Mouse (Mus musculus) kidney, embryonic 15.5 days (tissue): ENCODE results near the gene Gm20498. TPM values are rescaled to one million over a fixed set of nuclear protein-coding genes. Genes with fewer than 3 reads are reported as not detected.
"Not testable (repeated sequence)": the region's sequence is repeated elsewhere in the genome, so short reads cannot be mapped to it uniquely, and the experiment has no call there.

ENCODE experiments used
- ATAC-seq: fragments of 200-750 bp; cut with Nextera tagmentation; replicated peaks from 2 replicates; pipeline ENCODE4 v1.8.0; 2017; ENCODE audit warnings: moderate TSS enrichment; ENCODE audit not compliant: low FRiP score
- H3K27ac ChIP-seq: fragments of 300-500 bp; sonication (generic); 2 replicates; pipeline ENCODE4 v1.5.1; 2015; ENCODE audit warnings: mild to moderate bottlenecking, inconsistent platforms
- H3K27me3 ChIP-seq: fragments of 300-500 bp; sonication (generic); 2 replicates; pipeline ENCODE4 v1.6.1; 2015; ENCODE audit warnings: inconsistent platforms
- H3K36me3 ChIP-seq: fragments of 300-500 bp; sonication (generic); 2 replicates; pipeline ENCODE4 v1.6.1; 2015; ENCODE audit warnings: inconsistent platforms
- H3K4me1 ChIP-seq: fragments of 300-500 bp; sonication (generic); 2 replicates; pipeline ENCODE4 v1.6.1; 2015; ENCODE audit warnings: inconsistent platforms
- H3K4me2 ChIP-seq: fragments of 300-500 bp; sonication (generic); 2 replicates; pipeline ENCODE4 v1.6.1; 2015; ENCODE audit warnings: moderate library complexity, mild to moderate bottlenecking, inconsistent platforms
- H3K4me3 ChIP-seq: fragments of 300-500 bp; sonication (generic); replicated peaks from 2 replicates; pipeline ENCODE4 v1.5.1; 2015; ENCODE audit warnings: mild to moderate bottlenecking, inconsistent platforms
- H3K9ac ChIP-seq: fragments of 300-500 bp; sonication (generic); 2 replicates; pipeline ENCODE4 v1.6.1; 2015; ENCODE audit warnings: mild to moderate bottlenecking, inconsistent platforms
- H3K9me3 ChIP-seq: fragments of 300-500 bp; sonication (generic); replicated peaks from 2 replicates; pipeline ENCODE4 v1.6.1; 2016; ENCODE audit warnings: inconsistent platforms
- WGBS: fragments of 180-500 bp; shearing (Covaris S2); methylation state at CpG from one replicate; pipeline ENCODE4 v1.1.7; 2015; ENCODE audit warnings: mixed read lengths; 5-methylcytosine and 5-hydroxymethylcytosine counted together
- polyA plus RNA-seq: library from polyadenylated mRNA; unstranded; fragments of >200 nt; fragmentation: Nextera tagmentation; extraction: Ambion mirVana; gene quantifications from 2 replicates; pipeline ENCODE4 v1.2.1, GENCODE M21; 2015

The Gm20498 gene
- 28.8 TPM in 2 replicates for polyA plus RNA-seq

- ATAC-seq: peak; percentile 97
- Histone ChIP-seq H3K4me1 (peaks cover 15% of the 10 kb centered on the region; the same call in 1 of the 2 replicates), H3K4me3 (peak within 1 kb of the TSS; percentile 69), H3K9me3 (no peaks in the 10 kb centered on the region), H3K27me3 (no peaks in the 10 kb centered on the region), H3K27ac (peak within 1 kb of the TSS; percentile 76), H3K36me3 (no peaks in the 10 kb centered on the region), H3K9ac (peak within 1 kb of the TSS; percentile 62), H3K4me2 (peak within 1 kb of the TSS; percentile 64)
- WGBS: under 1% methylated on average over 46 of the region's 46 CpGs
Measured at GRCm38 (mm10) chr12:81532316-81533028, at the start of gene Gm20498, which contains the start of gene Synj2bp. Gene Gm20498 (minus strand): TSS chr12:81532905. Gene Synj2bp (minus strand): TSS chr12:81532911.

- Histone ChIP-seq H3K9me3 (no peaks in the 10 kb centered on the region), H3K27me3 (no peaks in the 10 kb centered on the region), H3K36me3 (peaks cover 28% of the 10 kb centered on the region), H3K4me1 (no peaks in the 10 kb centered on the region), H3K9ac (no peak within 1 kb of the TSS), H3K4me2 (no peak within 1 kb of the TSS), H3K4me3 (no peak within 1 kb of the TSS), H3K27ac (no peak within 1 kb of the TSS)
- ATAC-seq: no peak
- 91% methylated on average over 1 of the region's 1 CpGs for WGBS
Measured at GRCm38 (mm10) chr12:81568374-81568773, 35.7 kb upstream of the Gm20498 start, which contains the start of gene Adam21. Gene Adam21 (minus strand): TSS chr12:81568474.

- H3K27ac ChIP-seq: no peak overlapping the region
- no peak overlapping the region for H3K4me3 ChIP-seq
- no peak for ATAC-seq
- no peaks in the 10 kb centered on the region for H3K4me1 ChIP-seq
- no peak overlapping the region for H3K4me2 ChIP-seq
- peaks cover 25% of the 10 kb centered on the region for H3K36me3 ChIP-seq
- H3K9me3 ChIP-seq: no peaks in the 10 kb centered on the region
- WGBS: 93% methylated on average over 5 of the region's 5 CpGs
- no peak overlapping the region for H3K9ac ChIP-seq
- H3K27me3 ChIP-seq: no peaks in the 10 kb centered on the region
Measured at GRCm38 (mm10) chr12:81567931-81568330, 35.2 kb upstream of the Gm20498 start.

- Histone ChIP-seq H3K4me2 (no peak overlapping the region), H3K36me3 (0 out of 2 replicates have a peak, but pooled peaks cover 3% of the 10 kb centered on the region), H3K4me1 (no peaks in the 10 kb centered on the region), H3K27me3 (no peaks in the 10 kb centered on the region), H3K4me3 (no peak overlapping the region), H3K9ac (no peak overlapping the region), H3K9me3 (no peaks in the 10 kb centered on the region), H3K27ac (no peak overlapping the region)
- no peak for ATAC-seq
- WGBS: 95% methylated on average over 3 of the region's 3 CpGs
Measured at GRCm38 (mm10) chr12:81564173-81564572, 31.5 kb upstream of the Gm20498 start.

- no peaks in the 10 kb centered on the region for H3K27me3 ChIP-seq
- no peak overlapping the region for H3K4me3 ChIP-seq
- H3K9ac ChIP-seq: no peak overlapping the region
- WGBS: 85% methylated on average over 3 of the region's 3 CpGs
- no peaks in the 10 kb centered on the region for H3K9me3 ChIP-seq
- no peak for ATAC-seq
- no peak overlapping the region for H3K27ac ChIP-seq
- H3K4me1 ChIP-seq: no peaks in the 10 kb centered on the region
- H3K4me2 ChIP-seq: no peak overlapping the region
- no peaks in the 10 kb centered on the region for H3K36me3 ChIP-seq
Measured at GRCm38 (mm10) chr12:81549286-81549685, 16.6 kb upstream of the Gm20498 start.

- Histone ChIP-seq H3K36me3 (no peaks in the 10 kb centered on the region), H3K4me2 (no peak overlapping the region), H3K9me3 (no peaks in the 10 kb centered on the region), H3K4me3 (no peak overlapping the region), H3K9ac (no peak overlapping the region), H3K4me1 (no peaks in the 10 kb centered on the region), H3K27me3 (no peaks in the 10 kb centered on the region), H3K27ac (no peak overlapping the region)
- ATAC-seq: no peak
- WGBS: 66% methylated on average over 4 of the region's 4 CpGs
Measured at GRCm38 (mm10) chr12:81547163-81547562, 14.5 kb upstream of the Gm20498 start.

- peak overlapping the region; percentile 69 for H3K4me3 ChIP-seq
- ATAC-seq: peak; percentile 40
- peak overlapping the region; percentile 62 for H3K9ac ChIP-seq
- no peaks in the 10 kb centered on the region for H3K27me3 ChIP-seq
- H3K27ac ChIP-seq: peak overlapping the region; percentile 76
- H3K36me3 ChIP-seq: no peaks in the 10 kb centered on the region
- H3K4me2 ChIP-seq: peak overlapping the region; percentile 64
- H3K9me3 ChIP-seq: no peaks in the 10 kb centered on the region
- WGBS: 33% methylated on average over 4 of the region's 4 CpGs
- H3K4me1 ChIP-seq: peaks cover 15% of the 10 kb centered on the region; the same call in 1 of the 2 replicates
Measured at GRCm38 (mm10) chr12:81533029-81533419, 319 bp upstream of the Gm20498 start.

- H3K4me2 ChIP-seq, H3K9ac ChIP-seq, H3K27me3 ChIP-seq, H3K27ac ChIP-seq, H3K4me3 ChIP-seq, ATAC-seq, H3K9me3 ChIP-seq, H3K36me3 ChIP-seq: not testable (repeated sequence)
- 85% methylated on average over 7 of the region's 8 CpGs for WGBS
- peaks cover 15% of the 10 kb centered on the region; the same call in 1 of the 2 replicates for H3K4me1 ChIP-seq
Measured at GRCm38 (mm10) chr12:81530587-81530986, 2.1 kb downstream of the Gm20498 start.

GRCm38 (mm10) chr12:81496906-81497305, 35.8 kb downstream of the Gm20498 start:
- H3K27ac ChIP-seq, H3K9me3 ChIP-seq, H3K27me3 ChIP-seq, H3K9ac ChIP-seq, H3K4me2 ChIP-seq, H3K36me3 ChIP-seq, H3K4me3 ChIP-seq, ATAC-seq, H3K4me1 ChIP-seq: not testable (repeated sequence)
- WGBS: 98% methylated on average over 9 of the region's 9 CpGs

- Histone ChIP-seq H3K4me2 (no peak overlapping the region), H3K4me3 (no peak overlapping the region), H3K4me1 (no peaks in the 10 kb centered on the region), H3K9me3 (no peaks in the 10 kb centered on the region), H3K36me3 (peaks cover 3% of the 10 kb centered on the region; the same call in 1 of the 2 replicates), H3K27ac (no peak overlapping the region), H3K27me3 (no peaks in the 10 kb centered on the region), H3K9ac (no peak overlapping the region)
- no peak for ATAC-seq
- WGBS: 88% methylated on average over 5 of the region's 5 CpGs
Measured at GRCm38 (mm10) chr12:81490491-81490890, 42.2 kb downstream of the Gm20498 start.

GRCm38 (mm10) chr12:81485311-81485710, 47.4 kb downstream of the Gm20498 start:
- WGBS: 45% methylated on average over 6 of the region's 6 CpGs
- Histone ChIP-seq H3K27me3 (no peaks in the 10 kb centered on the region), H3K36me3 (no peaks in the 10 kb centered on the region), H3K27ac (peak overlapping the region; percentile 94), H3K4me3 (peak overlapping the region; percentile 64), H3K9me3 (no peaks in the 10 kb centered on the region), H3K9ac (peak overlapping the region; percentile 53; the same call in 1 of the 2 replicates), H3K4me2 (peak overlapping the region; percentile 64), H3K4me1 (0 out of 2 replicates have a peak, but pooled peaks cover 4% of the 10 kb centered on the region)
- ATAC-seq: 0 out of 2 replicates have a peak, but pooled peaks have one; percentile 30

GRCm38 (mm10) chr12:81484727-81485191, 47.9 kb downstream of the Gm20498 start, which contains the start of gene Cox16:
Gene Cox16 (minus strand): TSS chr12:81485127.
- Histone ChIP-seq H3K27ac (peak within 1 kb of the TSS; percentile 94), H3K9ac (peak within 1 kb of the TSS; percentile 53), H3K4me2 (peak within 1 kb of the TSS; percentile 64), H3K4me3 (peak within 1 kb of the TSS; percentile 64), H3K36me3 (no peaks in the 10 kb centered on the region), H3K27me3 (no peaks in the 10 kb centered on the region), H3K9me3 (no peaks in the 10 kb centered on the region), H3K4me1 (0 out of 2 replicates have a peak, but pooled peaks cover 4% of the 10 kb centered on the region)
- ATAC-seq: peak; percentile 99
- under 1% methylated on average over 31 of the region's 31 CpGs for WGBS
